Mouse (Mus musculus): ENCODE measurements around the gene Dgcr2. TPM values are rescaled to one million over a fixed set of nuclear protein-coding genes. Genes with fewer than 3 reads are reported as not detected.

Dgcr2 gene
- polyA plus RNA-seq (2015; fragmentation: Nextera tagmentation; extraction: Ambion mirVana) = 18.3 and 22.0 TPM in 2 replicates

DNA sequence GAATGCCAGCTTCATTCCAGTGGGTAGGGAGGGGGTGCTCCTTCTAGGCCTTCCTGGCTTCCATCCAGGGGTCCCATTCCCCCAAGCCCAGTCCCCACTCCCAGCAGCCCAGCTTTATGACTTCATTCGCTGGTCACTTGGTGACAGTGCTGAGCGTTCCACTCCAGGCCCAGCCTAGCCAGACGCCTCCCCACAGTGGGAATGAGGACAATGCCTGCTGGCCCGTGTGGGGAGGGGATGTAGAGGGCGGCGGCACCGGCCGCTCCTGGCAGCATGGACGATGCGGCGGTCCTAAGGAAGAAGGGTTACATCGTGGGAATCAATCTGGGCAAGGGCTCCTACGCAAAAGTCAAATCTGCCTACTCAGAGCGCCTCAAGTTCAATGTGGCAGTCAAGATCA is at the start of gene Dgcr2, which contains the start of gene Tssk2:
TSS of gene Dgcr2 (minus strand) at position 101 of the 400 bp plus-strand sequence.
TSS of gene Tssk2 (plus strand) at position 176 of the 400 bp plus-strand sequence.
- no peak within 1 kb of the TSS for H3K9ac ChIP-seq
- H3K4me2 ChIP-seq = no peak within 1 kb of the TSS
- WGBS (ENCODE audit: insufficient replicate concordance) = 84% methylated on average over 14 of the region's 14 CpGs
- no peak within 1 kb of the TSS for H3K4me3 ChIP-seq (replicated peaks)
- no peak for ATAC-seq (ENCODE audit: insufficient read depth)
- H3K4me1 ChIP-seq (replicated peaks) = no peaks in the 10 kb centered on the region
- peaks cover 37% of the 10 kb centered on the region for H3K36me3 ChIP-seq (replicated peaks)
- H3K9me3 ChIP-seq (replicated peaks) = no peaks in the 10 kb centered on the region
- H3K27me3 ChIP-seq = no peaks in the 10 kb centered on the region
- no peak within 1 kb of the TSS for H3K27ac ChIP-seq (replicated peaks)

DNA sequence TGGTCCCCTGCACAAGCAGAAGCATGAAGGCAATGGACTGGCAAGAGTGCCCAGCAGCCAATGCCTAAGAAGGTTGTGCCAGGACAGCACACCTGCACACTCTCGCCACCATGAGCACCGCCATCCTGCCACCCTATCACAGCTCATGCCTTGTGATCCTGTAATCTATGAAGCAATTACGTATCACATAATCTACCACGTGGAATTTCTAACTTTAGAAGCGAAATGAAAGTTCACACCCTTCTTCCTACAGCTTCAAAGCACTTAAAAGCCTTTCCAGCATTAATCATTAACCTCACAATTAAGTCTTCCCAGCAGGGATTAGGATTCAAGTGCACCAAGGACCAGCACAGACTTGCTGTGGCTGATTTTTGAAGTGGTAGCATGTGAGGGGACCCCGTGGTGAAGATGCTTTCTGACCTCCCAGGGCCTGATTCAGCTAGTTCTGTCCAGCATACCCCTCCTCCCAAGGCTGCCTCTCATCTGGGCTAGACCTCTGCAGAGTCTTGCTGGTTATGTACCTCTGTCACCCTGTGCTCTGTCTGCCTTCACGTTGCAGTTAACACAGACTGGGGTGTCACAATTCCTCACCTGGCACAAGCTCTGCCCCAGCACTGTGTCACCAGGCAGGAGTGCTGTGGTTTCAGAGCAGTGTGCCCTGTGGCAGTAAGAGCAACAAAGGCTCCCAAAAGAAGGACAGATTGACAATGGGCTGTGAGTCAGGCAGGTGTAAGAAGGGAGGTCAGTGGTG is 46.9 kb upstream of the Dgcr2 start:
- no peak overlapping the region for H3K27ac ChIP-seq (replicated peaks)
- no peaks in the 10 kb centered on the region for H3K27me3 ChIP-seq
- H3K4me1 ChIP-seq (replicated peaks) = no peaks in the 10 kb centered on the region
- H3K4me2 ChIP-seq = no peak overlapping the region
- H3K36me3 ChIP-seq (replicated peaks) = no peaks in the 10 kb centered on the region
- 43% methylated on average over 7 of the region's 7 CpGs for WGBS (ENCODE audit: insufficient replicate concordance)
- no peaks in the 10 kb centered on the region for H3K9me3 ChIP-seq (replicated peaks)
- H3K9ac ChIP-seq = no peak overlapping the region
- H3K4me3 ChIP-seq (replicated peaks) = no peak overlapping the region
- no peak for ATAC-seq (ENCODE audit: insufficient read depth)

DNA sequence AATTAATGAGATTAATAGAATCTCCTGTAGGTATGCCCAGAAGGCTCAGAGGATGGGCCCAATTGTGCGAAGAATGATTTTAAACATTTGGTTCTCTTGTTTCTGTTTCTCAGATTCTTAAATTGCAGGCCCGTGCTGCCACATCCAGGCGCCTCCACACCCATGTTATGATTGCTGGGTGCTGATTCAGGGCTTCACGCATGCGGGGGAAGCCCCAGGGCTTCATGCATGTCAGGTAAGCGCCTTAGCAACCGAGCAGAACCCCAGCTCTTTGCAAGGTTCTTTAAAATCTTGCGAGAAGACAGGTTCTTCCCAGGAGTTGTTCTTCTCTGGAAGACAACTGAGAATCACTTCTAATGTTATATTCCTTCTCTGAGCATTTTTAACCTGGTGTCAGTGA is 45.1 kb upstream of the Dgcr2 start:
- no peak for ATAC-seq (ENCODE audit: insufficient read depth)
- Histone ChIP-seq H3K9me3 (replicated peaks) (no peaks in the 10 kb centered on the region), H3K27ac (replicated peaks) (no peak overlapping the region), H3K36me3 (replicated peaks) (no peaks in the 10 kb centered on the region), H3K4me1 (replicated peaks) (peaks cover 12% of the 10 kb centered on the region), H3K27me3 (no peaks in the 10 kb centered on the region), H3K4me2 (no peak overlapping the region), H3K9ac (no peak overlapping the region), H3K4me3 (replicated peaks) (no peak overlapping the region)
- 67% methylated on average over 8 of the region's 8 CpGs for WGBS (ENCODE audit: insufficient replicate concordance)

DNA sequence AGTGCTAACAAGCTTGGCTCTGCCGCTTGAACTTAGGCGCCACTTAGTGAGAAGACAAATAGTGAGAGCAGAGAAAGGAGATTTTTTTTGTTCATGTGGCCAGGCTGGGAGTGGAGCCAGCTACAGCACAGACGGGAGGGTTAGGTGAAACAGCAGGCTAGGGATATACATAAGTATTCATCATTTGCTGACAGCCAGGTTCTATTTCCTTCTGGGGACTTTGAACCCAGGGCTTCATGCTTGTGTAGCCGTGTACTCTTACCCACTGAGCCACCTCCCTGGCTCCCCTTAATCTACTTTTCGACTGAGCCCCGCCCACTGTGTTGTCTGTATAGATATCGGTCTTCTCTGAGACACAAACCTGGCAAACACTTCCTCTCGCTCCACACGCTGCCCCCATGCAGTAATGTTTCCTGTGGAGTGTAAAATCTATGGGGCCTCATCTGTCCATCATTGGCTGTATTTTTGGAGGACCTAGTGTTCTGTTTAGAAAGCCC is 40.9 kb upstream of the Dgcr2 start:
- H3K36me3 ChIP-seq (replicated peaks) = no peaks in the 10 kb centered on the region
- H3K9me3 ChIP-seq (replicated peaks) = no peaks in the 10 kb centered on the region
- no peak overlapping the region for H3K4me3 ChIP-seq (replicated peaks)
- H3K4me1 ChIP-seq (replicated peaks) = peaks cover 26% of the 10 kb centered on the region
- ATAC-seq (ENCODE audit: insufficient read depth) = peak; percentile 93
- H3K4me2 ChIP-seq = peak overlapping the region; percentile 49
- H3K9ac ChIP-seq = peak overlapping the region; percentile 16; the same call in 1 of the 2 replicates
- 16% methylated on average over 9 of the region's 9 CpGs for WGBS (ENCODE audit: insufficient replicate concordance)
- H3K27me3 ChIP-seq = no peaks in the 10 kb centered on the region
- H3K27ac ChIP-seq (replicated peaks) = peak overlapping the region; percentile 86

DNA sequence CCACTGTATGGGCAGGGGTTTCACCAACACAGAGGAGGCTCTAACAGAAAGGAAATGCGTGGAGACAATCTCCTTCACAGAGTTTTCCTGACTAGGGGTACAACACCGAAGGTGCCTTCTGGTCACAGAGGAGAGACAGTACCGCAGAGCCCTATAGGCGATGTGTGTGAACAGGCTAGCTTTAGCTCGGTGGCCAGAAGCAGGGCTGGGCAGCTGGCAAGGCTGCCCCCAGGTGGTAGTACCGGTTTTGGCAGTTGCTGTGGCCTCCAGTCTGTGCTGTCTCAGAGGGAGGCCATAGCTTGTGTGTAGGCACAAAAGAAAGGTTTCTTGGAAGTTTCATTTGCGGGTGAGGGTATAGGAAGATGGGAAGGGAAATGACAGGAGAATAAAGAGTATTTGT is 40.5 kb upstream of the Dgcr2 start:
- peaks cover 31% of the 10 kb centered on the region for H3K4me1 ChIP-seq (replicated peaks)
- peak overlapping the region; percentile 16; the same call in 1 of the 2 replicates for H3K9ac ChIP-seq
- peak overlapping the region; percentile 86 for H3K27ac ChIP-seq (replicated peaks)
- H3K4me2 ChIP-seq = peak overlapping the region; percentile 49
- no peak overlapping the region for H3K4me3 ChIP-seq (replicated peaks)
- ATAC-seq (ENCODE audit: insufficient read depth) = peak; percentile 91
- WGBS (ENCODE audit: insufficient replicate concordance) = 4% methylated on average over 7 of the region's 7 CpGs
- no peaks in the 10 kb centered on the region for H3K27me3 ChIP-seq
- no peaks in the 10 kb centered on the region for H3K36me3 ChIP-seq (replicated peaks)
- H3K9me3 ChIP-seq (replicated peaks) = no peaks in the 10 kb centered on the region

DNA sequence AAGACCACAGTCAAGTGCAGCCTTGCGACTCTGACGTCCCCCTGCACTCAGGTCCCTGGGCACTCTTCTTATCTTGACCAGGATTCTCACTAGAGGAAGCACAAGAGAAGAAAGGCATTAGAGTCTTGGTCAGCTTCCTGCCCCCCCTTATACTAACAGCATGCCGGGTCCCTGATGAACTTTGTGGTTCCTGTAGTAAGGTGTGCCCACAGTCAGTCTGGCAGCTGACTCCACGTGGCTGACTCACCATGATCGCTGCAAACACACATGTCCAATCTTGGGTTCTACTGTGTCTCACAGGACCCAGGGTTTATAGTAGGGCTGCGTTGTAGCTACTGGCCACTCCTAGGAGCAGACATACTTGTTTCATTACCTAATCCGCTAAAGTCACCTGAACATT is 39.8 kb upstream of the Dgcr2 start:
- no peak overlapping the region for H3K4me3 ChIP-seq (replicated peaks)
- no peaks in the 10 kb centered on the region for H3K36me3 ChIP-seq (replicated peaks)
- peaks cover 37% of the 10 kb centered on the region for H3K4me1 ChIP-seq (replicated peaks)
- H3K4me2 ChIP-seq = peak overlapping the region; percentile 49; the same call in 1 of the 2 replicates
- H3K9ac ChIP-seq = no peak overlapping the region
- WGBS (ENCODE audit: insufficient replicate concordance) = 27% methylated on average over 7 of the region's 7 CpGs
- H3K27me3 ChIP-seq = no peaks in the 10 kb centered on the region
- no peak for ATAC-seq (ENCODE audit: insufficient read depth)
- H3K27ac ChIP-seq (replicated peaks) = peak overlapping the region; percentile 86
- H3K9me3 ChIP-seq (replicated peaks) = no peaks in the 10 kb centered on the region

DNA sequence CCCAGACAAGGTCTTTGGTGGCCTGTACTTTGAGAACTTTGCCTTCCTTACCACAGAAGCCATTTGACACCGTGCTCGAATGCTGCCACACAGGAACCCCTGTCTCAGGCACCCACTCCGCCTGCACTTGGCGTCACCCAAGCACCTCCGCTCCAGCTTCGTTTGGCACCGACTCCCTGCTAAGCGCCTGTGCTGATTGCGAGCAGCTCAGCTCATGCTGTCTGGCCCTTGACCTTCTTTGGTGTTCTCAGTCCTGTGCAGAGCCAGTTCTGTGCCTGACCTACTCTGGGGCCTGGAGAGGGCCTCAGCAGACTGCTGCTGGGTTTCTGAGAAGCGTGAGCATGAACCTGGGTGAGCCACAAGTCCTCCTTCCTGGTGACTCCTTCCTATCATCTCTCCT is 38.4 kb upstream of the Dgcr2 start:
- Histone ChIP-seq H3K27me3 (no peaks in the 10 kb centered on the region), H3K36me3 (replicated peaks) (no peaks in the 10 kb centered on the region), H3K27ac (replicated peaks) (no peak overlapping the region), H3K4me3 (replicated peaks) (no peak overlapping the region), H3K4me2 (no peak overlapping the region), H3K9ac (no peak overlapping the region), H3K4me1 (replicated peaks) (peaks cover 41% of the 10 kb centered on the region), H3K9me3 (replicated peaks) (no peaks in the 10 kb centered on the region)
- 70% methylated on average over 10 of the region's 10 CpGs for WGBS (ENCODE audit: insufficient replicate concordance)
- ATAC-seq (ENCODE audit: insufficient read depth) = no peak

DNA sequence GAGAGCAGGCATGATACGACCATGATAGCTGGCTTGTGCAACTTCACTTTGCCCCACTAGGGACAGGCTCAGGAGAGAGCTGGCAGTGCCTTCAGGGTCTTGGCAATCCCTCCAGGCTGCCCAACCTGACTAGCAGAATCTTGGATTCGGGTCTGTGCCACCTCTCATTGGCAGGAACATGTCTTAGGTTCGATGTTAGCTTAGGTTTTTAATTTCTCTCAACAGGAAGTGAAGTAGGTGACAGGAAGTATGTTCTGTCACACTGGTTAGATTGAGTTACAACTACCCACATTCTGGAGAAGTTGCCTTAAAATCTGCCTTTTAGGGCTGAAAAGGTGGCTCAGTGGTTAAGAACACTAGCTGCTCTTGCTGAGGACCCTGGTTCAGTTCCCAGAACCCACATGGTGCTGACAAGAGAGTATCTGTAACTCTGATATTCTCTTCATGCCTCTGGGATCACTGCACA is 36.1 kb upstream of the Dgcr2 start:
- Histone ChIP-seq H3K9ac (no peak overlapping the region), H3K27ac (replicated peaks) (peak overlapping the region; percentile 77), H3K4me1 (replicated peaks) (peaks cover 43% of the 10 kb centered on the region)

DNA sequence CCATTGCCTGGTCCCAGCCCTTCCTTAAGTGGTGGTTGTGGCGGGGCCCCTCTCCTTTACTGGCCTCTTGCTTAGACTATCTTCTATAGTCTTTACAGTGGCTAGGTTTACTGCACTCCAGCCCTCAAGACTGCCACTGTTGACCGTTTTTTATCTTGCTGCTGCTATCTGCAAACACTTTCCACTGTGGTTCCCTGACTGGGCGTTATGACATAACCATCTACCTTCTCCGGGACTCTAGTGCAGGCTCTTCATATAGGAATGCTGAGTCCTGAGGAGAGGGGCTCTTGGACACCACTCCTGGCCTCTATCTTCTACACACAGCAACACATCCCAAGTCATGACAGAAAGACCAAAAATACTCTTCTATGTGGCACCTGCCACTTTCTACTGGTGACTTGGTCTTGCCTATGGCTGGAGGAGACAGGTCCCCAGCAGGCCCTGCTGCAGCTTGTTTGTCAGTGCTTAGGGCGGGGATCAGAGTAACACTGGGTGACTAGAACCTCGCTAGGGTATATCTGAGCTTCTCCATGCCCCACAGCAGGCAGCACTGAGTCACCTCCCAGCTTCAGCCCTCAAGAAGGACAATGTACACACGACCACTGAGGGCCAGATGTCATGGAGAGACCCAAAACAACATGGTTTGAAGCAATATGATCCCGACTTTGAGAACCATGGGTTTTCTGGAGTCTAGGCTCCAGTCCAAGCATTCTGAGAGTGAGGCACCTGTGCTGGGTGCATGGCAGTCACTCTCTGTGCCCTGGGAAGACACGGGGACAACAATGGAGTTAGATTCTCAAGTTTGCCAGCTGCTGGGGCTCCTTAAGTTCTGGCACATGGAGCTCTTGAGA is 35.5 kb upstream of the Dgcr2 start:
- Histone ChIP-seq H3K9ac (0 out of 2 replicates have a peak overlapping the region, but pooled peaks have one; percentile 12), H3K27ac (replicated peaks) (peak overlapping the region; percentile 77), H3K4me3 (replicated peaks) (no peak overlapping the region), H3K36me3 (replicated peaks) (no peaks in the 10 kb centered on the region), H3K27me3 (no peaks in the 10 kb centered on the region), H3K4me2 (0 out of 2 replicates have a peak overlapping the region, but pooled peaks have one; percentile 1), H3K4me1 (replicated peaks) (peaks cover 43% of the 10 kb centered on the region), H3K9me3 (replicated peaks) (no peaks in the 10 kb centered on the region)
- 22% methylated on average over 9 of the region's 9 CpGs for WGBS (ENCODE audit: insufficient replicate concordance)
- ATAC-seq (ENCODE audit: insufficient read depth) = peak; percentile 69

More for the DNA sequence above, 36.1 kb upstream of the Dgcr2 start:
- no peaks in the 10 kb centered on the region for H3K27me3 ChIP-seq
- no peaks in the 10 kb centered on the region for H3K36me3 ChIP-seq (replicated peaks)
- ATAC-seq (ENCODE audit: insufficient read depth) = no peak
- no peak overlapping the region for H3K4me2 ChIP-seq
- H3K4me3 ChIP-seq (replicated peaks) = no peak overlapping the region
- no peaks in the 10 kb centered on the region for H3K9me3 ChIP-seq (replicated peaks)
- WGBS (ENCODE audit: insufficient replicate concordance) = 22% methylated on average over 3 of the region's 3 CpGs

DNA sequence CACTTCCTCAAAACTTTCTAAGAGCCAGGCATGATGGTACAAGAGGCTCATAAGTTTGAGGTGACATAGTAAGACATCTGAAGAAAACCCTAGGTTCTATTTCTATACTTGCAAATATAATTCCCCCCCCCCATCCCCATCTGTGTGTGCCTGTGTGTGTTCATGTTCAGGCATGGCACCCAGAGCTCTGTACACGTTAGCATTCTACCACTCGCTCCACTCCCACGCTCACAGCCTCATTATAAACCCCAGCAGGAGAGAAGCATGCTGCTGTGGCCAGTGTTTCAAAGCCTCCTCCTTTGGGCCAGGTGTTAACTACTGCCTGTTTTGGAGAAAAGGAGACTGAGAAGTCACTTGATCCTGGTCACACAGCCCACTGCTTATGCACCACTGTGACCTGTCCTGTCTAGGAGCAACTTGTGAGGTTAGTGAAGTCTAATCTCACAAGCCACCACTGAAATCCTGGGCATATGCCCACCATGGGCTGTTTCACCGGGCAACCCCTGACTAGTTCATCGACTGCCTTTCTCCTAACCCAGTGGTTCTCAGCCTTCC is 33.6 kb upstream of the Dgcr2 start:
- Histone ChIP-seq H3K9me3 (replicated peaks) (no peaks in the 10 kb centered on the region), H3K27ac (replicated peaks) (no peak overlapping the region), H3K27me3 (no peaks in the 10 kb centered on the region), H3K36me3 (replicated peaks) (no peaks in the 10 kb centered on the region), H3K4me2 (no peak overlapping the region), H3K9ac (no peak overlapping the region), H3K4me1 (replicated peaks) (peaks cover 48% of the 10 kb centered on the region), H3K4me3 (replicated peaks) (no peak overlapping the region)
- no peak for ATAC-seq (ENCODE audit: insufficient read depth)
- WGBS (ENCODE audit: insufficient replicate concordance) = 68% methylated on average over 5 of the region's 5 CpGs

All from liver, embryonic 15.5 days (tissue).